Mouse (Mus musculus): ENCODE data around the gene Vmn1r214. TPM values are rescaled to one million over a fixed set of nuclear protein-coding genes. Genes with fewer than 3 reads are reported as not detected.
A peak's percentile ranks its signal among the peaks of the same experiment; 100 is the strongest.

The Vmn1r214 gene
- total and polyA plus RNA-seq, 2 experiments from 2014 or later = not detected

DNA sequence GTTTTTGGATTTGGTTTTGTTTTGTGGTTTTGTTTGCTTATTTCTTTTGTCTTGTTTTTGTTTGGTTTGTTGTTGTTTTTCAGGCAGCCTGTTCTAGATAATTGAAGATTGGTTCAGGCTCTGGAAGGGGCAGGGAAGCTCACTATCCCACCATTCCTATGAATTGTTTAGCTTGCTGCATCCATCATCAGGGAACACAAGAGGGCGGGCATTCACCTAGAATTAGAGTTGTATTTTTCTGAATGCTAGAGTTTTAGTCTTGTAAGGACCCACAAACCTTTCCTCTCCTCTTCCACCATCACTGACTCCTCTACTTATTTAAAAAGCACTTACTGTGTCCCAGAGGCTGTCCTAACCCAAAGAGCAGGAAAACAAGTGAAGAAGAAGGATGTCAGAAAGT is 27.6 kb downstream of the Vmn1r214 start:
- 0 out of 2 replicates have a peak, but pooled peaks have one; percentile 12 for TF ChIP-seq CTCF (IDR thresholded peaks at IDR 0.05; ENCODE audit: low read depth)
- ATAC-seq = no peak
- H3K9ac ChIP-seq (replicated peaks; ENCODE audit: low read length) = no peak overlapping the region
- no peak overlapping the region for H3K4me3 ChIP-seq (ENCODE audit: low read length)
- 61% methylated on average over 1 of the region's 1 CpGs for WGBS
- no peaks in the 10 kb centered on the region for H3K36me3 ChIP-seq (ENCODE audit: insufficient read depth, low read length)
- H3K27me3 ChIP-seq (ENCODE audit: insufficient read depth, low read length) = no peaks in the 10 kb centered on the region
- H3K4me2 ChIP-seq (ENCODE audit: low read depth, low read length) = no peak overlapping the region
- peak; percentile 8 for DNase-seq (ENCODE audit: low spot score)
- H3K4me1 ChIP-seq (ENCODE audit: insufficient read depth, low read length) = no peaks in the 10 kb centered on the region
- no peak overlapping the region for H3K27ac ChIP-seq
- H3K9me3 ChIP-seq (ENCODE audit: low read length) = no peaks in the 10 kb centered on the region

DNA sequence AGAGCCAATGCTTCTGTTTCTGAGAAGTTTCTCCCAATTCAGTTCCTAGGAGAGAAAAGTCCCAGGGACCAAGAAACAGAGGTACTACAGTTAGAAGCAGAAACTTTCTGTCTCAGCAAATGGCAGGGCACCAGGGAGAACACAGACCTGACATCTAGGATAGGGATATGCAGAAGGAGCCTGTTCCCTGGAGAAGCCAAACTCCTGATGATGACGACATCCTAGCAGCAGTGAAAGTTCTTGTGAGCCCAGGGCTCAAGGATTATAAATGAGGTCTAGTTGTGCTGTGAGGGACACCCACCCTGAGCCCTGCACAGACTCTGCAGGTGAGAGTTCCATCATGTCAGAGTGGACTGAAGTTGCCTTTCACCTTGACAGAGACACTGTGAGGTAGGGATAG is 37.5 kb downstream of the Vmn1r214 start, which contains the start of gene Vmn1r215:
Gene Vmn1r215, plus strand, starts transcription at position 301 of the 400 bp plus-strand sequence.
- Histone ChIP-seq H3K9ac (replicated peaks; ENCODE audit: low read length) (no peak within 1 kb of the TSS), H3K4me2 (ENCODE audit: low read depth, low read length) (no peak within 1 kb of the TSS), H3K27ac (no peak within 1 kb of the TSS), H3K27me3 (ENCODE audit: insufficient read depth, low read length) (no peaks in the 10 kb centered on the region), H3K36me3 (ENCODE audit: insufficient read depth, low read length) (no peaks in the 10 kb centered on the region), H3K4me1 (ENCODE audit: insufficient read depth, low read length) (no peaks in the 10 kb centered on the region), H3K9me3 (ENCODE audit: low read length) (no peaks in the 10 kb centered on the region), H3K4me3 (ENCODE audit: low read length) (no peak within 1 kb of the TSS)
- 61% methylated on average over 1 of the region's 1 CpGs for WGBS
- no peak for DNase-seq (ENCODE audit: low spot score)
- ATAC-seq = no peak
- TF ChIP-seq CTCF (IDR thresholded peaks at IDR 0.05; ENCODE audit: low read depth) = no peak

DNA sequence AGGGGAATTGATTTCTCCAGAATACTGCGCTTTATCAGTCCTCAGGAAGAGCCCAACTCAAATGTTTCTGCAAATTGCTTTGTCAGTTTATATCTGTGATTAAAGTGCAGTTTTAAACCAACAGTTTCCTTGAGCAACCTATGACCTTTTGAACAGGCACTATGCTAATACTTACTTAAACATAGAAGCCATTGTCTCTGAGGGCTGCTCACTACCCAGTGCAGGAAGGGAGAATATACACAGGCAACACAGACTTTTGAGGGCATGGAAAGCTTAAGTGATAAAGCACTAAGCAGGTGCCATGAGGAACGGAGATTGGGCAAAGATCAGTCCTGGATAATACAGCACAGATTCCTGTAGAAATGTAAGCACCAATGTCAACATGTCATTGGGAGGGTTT is 39.1 kb downstream of the Vmn1r214 start:
- no peaks in the 10 kb centered on the region for H3K36me3 ChIP-seq (ENCODE audit: insufficient read depth, low read length)
- H3K4me3 ChIP-seq (ENCODE audit: low read length) = no peak overlapping the region
- no peaks in the 10 kb centered on the region for H3K9me3 ChIP-seq (ENCODE audit: low read length)
- no peak for DNase-seq (ENCODE audit: low spot score)
- H3K27ac ChIP-seq = no peak overlapping the region
- WGBS = 90% methylated on average over 2 of the region's 2 CpGs
- H3K9ac ChIP-seq (replicated peaks; ENCODE audit: low read length) = no peak overlapping the region
- no peak for ATAC-seq
- H3K4me1 ChIP-seq (ENCODE audit: insufficient read depth, low read length) = no peaks in the 10 kb centered on the region
- no peak for TF ChIP-seq CTCF (IDR thresholded peaks at IDR 0.05; ENCODE audit: low read depth)
- no peak overlapping the region for H3K4me2 ChIP-seq (ENCODE audit: low read depth, low read length)
- no peaks in the 10 kb centered on the region for H3K27me3 ChIP-seq (ENCODE audit: insufficient read depth, low read length)

Other genes starting within 250 kb of the Vmn1r214 start
- gene Vmn1r209, start 220.7 kb upstream of the Vmn1r214 start, total RNA-seq (2014; rRNA removed) = 0.05 TPM in 1 of 2 replicates, not detected in the other
- not detected in 2 replicates for gene Vmn1r209, start 220.7 kb upstream of the Vmn1r214 start, polyA plus RNA-seq (2015; fragmentation: Nextera tagmentation; extraction: Ambion mirVana)
- not detected in 2 replicates for gene Vmn1r210, start 199.1 kb upstream of the Vmn1r214 start, total RNA-seq (2014; rRNA removed)
- not detected in 2 replicates for gene Vmn1r210, start 199.1 kb upstream of the Vmn1r214 start, polyA plus RNA-seq (2015; fragmentation: Nextera tagmentation; extraction: Ambion mirVana)
- gene Vmn1r211, start 172.9 kb upstream of the Vmn1r214 start, total RNA-seq (2014; rRNA removed) = not detected in 2 replicates
- not detected in 2 replicates for gene Vmn1r211, start 172.9 kb upstream of the Vmn1r214 start, polyA plus RNA-seq (2015; fragmentation: Nextera tagmentation; extraction: Ambion mirVana)
- gene Vmn1r212, start 146.2 kb upstream of the Vmn1r214 start, total RNA-seq (2014; rRNA removed) = not detected in 2 replicates
- gene Vmn1r212, start 146.2 kb upstream of the Vmn1r214 start, polyA plus RNA-seq (2015; fragmentation: Nextera tagmentation; extraction: Ambion mirVana) = not detected in 2 replicates
- not detected in 2 replicates for gene Vmn1r213, start 22.8 kb upstream of the Vmn1r214 start, total RNA-seq (2014; rRNA removed)
- gene Vmn1r213, start 22.8 kb upstream of the Vmn1r214 start, polyA plus RNA-seq (2015; fragmentation: Nextera tagmentation; extraction: Ambion mirVana) = 0.20 TPM in 1 of 2 replicates, not detected in the other
- not detected in 2 replicates for gene Vmn1r215, start 37.6 kb downstream of the Vmn1r214 start, total RNA-seq (2014; rRNA removed)
- gene Vmn1r215, start 37.6 kb downstream of the Vmn1r214 start, polyA plus RNA-seq (2015; fragmentation: Nextera tagmentation; extraction: Ambion mirVana) = not detected in 2 replicates
- not detected in 2 replicates for gene Vmn1r217, start 87.8 kb downstream of the Vmn1r214 start, total RNA-seq (2014; rRNA removed)
- not detected in 2 replicates for gene Vmn1r217, start 87.8 kb downstream of the Vmn1r214 start, polyA plus RNA-seq (2015; fragmentation: Nextera tagmentation; extraction: Ambion mirVana)
- not detected in 2 replicates for gene Vmn1r218, start 102.7 kb downstream of the Vmn1r214 start, total RNA-seq (2014; rRNA removed)
- not detected in 2 replicates for gene Vmn1r218, start 102.7 kb downstream of the Vmn1r214 start, polyA plus RNA-seq (2015; fragmentation: Nextera tagmentation; extraction: Ambion mirVana)
- not detected in 2 replicates for gene Vmn1r219, start 128.9 kb downstream of the Vmn1r214 start, total RNA-seq (2014; rRNA removed)
- gene Vmn1r219, start 128.9 kb downstream of the Vmn1r214 start, polyA plus RNA-seq (2015; fragmentation: Nextera tagmentation; extraction: Ambion mirVana) = not detected in 2 replicates
- gene Vmn1r220, start 157.6 kb downstream of the Vmn1r214 start, total RNA-seq (2014; rRNA removed) = not detected in 2 replicates
- gene Vmn1r220, start 157.6 kb downstream of the Vmn1r214 start, polyA plus RNA-seq (2015; fragmentation: Nextera tagmentation; extraction: Ambion mirVana) = not detected in 2 replicates
- gene Vmn1r221, start 183.7 kb downstream of the Vmn1r214 start, total RNA-seq (2014; rRNA removed) = not detected in 2 replicates
- gene Vmn1r221, start 183.7 kb downstream of the Vmn1r214 start, polyA plus RNA-seq (2015; fragmentation: Nextera tagmentation; extraction: Ambion mirVana) = not detected in 2 replicates
- gene Vmn1r222, start 205.5 kb downstream of the Vmn1r214 start, total RNA-seq (2014; rRNA removed) = not detected in 2 replicates
- gene Vmn1r222, start 205.5 kb downstream of the Vmn1r214 start, polyA plus RNA-seq (2015; fragmentation: Nextera tagmentation; extraction: Ambion mirVana) = not detected in 2 replicates
- gene Vmn1r223, start 216.7 kb downstream of the Vmn1r214 start, total RNA-seq (2014; rRNA removed) = not detected in 2 replicates
- not detected in 2 replicates for gene Vmn1r223, start 216.7 kb downstream of the Vmn1r214 start, polyA plus RNA-seq (2015; fragmentation: Nextera tagmentation; extraction: Ambion mirVana)